Mouse (Mus musculus): Measurements from ENCODE around the gene Cecr2.
A peak's percentile ranks its signal among the peaks of the same experiment; 100 is the strongest.

The Cecr2 gene

GRCm38 (mm10) chr6:120667911-120668310, 1.7 kb downstream of the Cecr2 start:
- no peak for DNase-seq (ENCODE audit: low spot score)

GRCm38 (mm10) chr6:120674121-120674520, 8.0 kb downstream of the Cecr2 start:
- no peak for DNase-seq (ENCODE audit: low spot score)

GRCm38 (mm10) chr6:120674881-120675280, 8.7 kb downstream of the Cecr2 start:
- no peak for DNase-seq (ENCODE audit: low spot score)

- no peak for DNase-seq (ENCODE audit: low spot score)
Measured at GRCm38 (mm10) chr6:120675979-120676378, 9.8 kb downstream of the Cecr2 start.

- no peak for DNase-seq (ENCODE audit: low spot score)
Measured at GRCm38 (mm10) chr6:120683351-120683750, 17.2 kb downstream of the Cecr2 start.

- DNase-seq (ENCODE audit: low spot score), result no peak
Measured at GRCm38 (mm10) chr6:120684750-120685149, 18.6 kb downstream of the Cecr2 start.

- no peak for DNase-seq (ENCODE audit: low spot score)
Measured at GRCm38 (mm10) chr6:120686872-120687650, 20.9 kb downstream of the Cecr2 start.

GRCm38 (mm10) chr6:120700221-120700620, 34.1 kb downstream of the Cecr2 start:
- no peak for DNase-seq (ENCODE audit: low spot score)

GRCm38 (mm10) chr6:120704376-120704775, 38.2 kb downstream of the Cecr2 start:
- no peak for DNase-seq (ENCODE audit: low spot score)

GRCm38 (mm10) chr6:120708759-120709158, 42.6 kb downstream of the Cecr2 start:
- DNase-seq (ENCODE audit: low spot score), result no peak

GRCm38 (mm10) chr6:120714806-120715205, 48.6 kb downstream of the Cecr2 start:
- DNase-seq (ENCODE audit: low spot score), result no peak

GRCm38 (mm10) chr6:120715227-120715626, 49.1 kb downstream of the Cecr2 start:
- DNase-seq (ENCODE audit: low spot score), result no peak

GRCm38 (mm10) chr6:120715851-120716250, 49.7 kb downstream of the Cecr2 start:
- peak; percentile 27 for DNase-seq (ENCODE audit: low spot score)

GRCm38 (mm10) chr6:120716531-120716984, 50.4 kb downstream of the Cecr2 start:
- DNase-seq (ENCODE audit: low spot score), result no peak

- DNase-seq (ENCODE audit: low spot score), result no peak
Measured at GRCm38 (mm10) chr6:120725986-120726385, 59.8 kb downstream of the Cecr2 start.

GRCm38 (mm10) chr6:120736011-120736410, 69.8 kb downstream of the Cecr2 start:
- DNase-seq (ENCODE audit: low spot score), result no peak

- DNase-seq (ENCODE audit: low spot score), result peak; percentile 46
Measured at GRCm38 (mm10) chr6:120736566-120736965, 70.4 kb downstream of the Cecr2 start.

GRCm38 (mm10) chr6:120743130-120743529, 77.0 kb downstream of the Cecr2 start:
- DNase-seq (ENCODE audit: low spot score), result no peak

GRCm38 (mm10) chr6:120744266-120744665, 78.1 kb downstream of the Cecr2 start:
- DNase-seq (ENCODE audit: low spot score), result no peak

- no peak for DNase-seq (ENCODE audit: low spot score)
Measured at GRCm38 (mm10) chr6:120746416-120746815, 80.2 kb downstream of the Cecr2 start.

GRCm38 (mm10) chr6:120761151-120761550, 95.0 kb downstream of the Cecr2 start:
- no peak for DNase-seq (ENCODE audit: low spot score)

GRCm38 (mm10) chr6:120769972-120770371, 103.8 kb downstream of the Cecr2 start:
- no peak for DNase-seq (ENCODE audit: low spot score)

- DNase-seq (ENCODE audit: low spot score), result no peak
Measured at GRCm38 (mm10) chr6:120771366-120771765, 105.2 kb downstream of the Cecr2 start.

GRCm38 (mm10) chr6:120772025-120772424, 105.9 kb downstream of the Cecr2 start:
- DNase-seq (ENCODE audit: low spot score), result no peak
